13 mouse cellular contexts compared by ENCODE assay signal in genomic region chr16:30604061-30604806, GRCm38 (mm10). TPM values are rescaled to one million over a fixed set of nuclear protein-coding genes. Genes with fewer than 3 reads are reported as not detected.
A peak's percentile ranks its signal among the peaks of the same experiment; 100 is the strongest.
DNase-seq lines count a peak whose midpoint lies in the region; ATAC-seq and TF ChIP-seq lines count a peak whose summit lies in the region.
"Had no signal": no experiment of that assay in that cellular context is flagged by ENCODE, and none has a peak within 500 bp of the region (broad histone marks: within the 10 kb centered on the region; RNA-seq: fewer than 3 reads in every experiment).

No protein-coding gene starts in this region.

- no peaks in the 10 kb centered on the region for H3K27me3 ChIP-seq in heart, embryonic 11.5 days (ENCODE audit: control insufficient read depth, insufficient read depth, low read length)
- H3K27me3 ChIP-seq in E14TG2a.4 (ENCODE audit: insufficient read depth, low read length), result peaks cover 18% of the 10 kb centered on the region
- no peaks in the 10 kb centered on the region for H3K27me3 ChIP-seq in heart, embryonic 15.5 days
- H3K27me3 ChIP-seq: stomach, embryonic 15.5 days had no signal

- H3K27ac ChIP-seq in heart, embryonic 11.5 days (ENCODE audit: low read depth, low read length), result no peak overlapping the region
- peak overlapping the region; percentile 62 for H3K27ac ChIP-seq in brown adipose tissue, adult 24 weeks (replicated peaks; ENCODE audit: low read depth, low read length)
- peak overlapping the region; percentile 54; the same call in 1 of the 2 replicates for H3K27ac ChIP-seq in heart, embryonic 15.5 days
- H3K27ac ChIP-seq: liver, embryonic 15.5 days; midbrain, embryonic 13.5 days; neural tube, embryonic 12.5 days had no signal

- TF ChIP-seq CTCF in E14TG2a.4 (conservative IDR thresholded peaks at IDR 0.05; ENCODE audit: low read length), result no peak

- no peak overlapping the region for H3K9ac ChIP-seq in heart, embryonic 11.5 days (ENCODE audit: low read depth, low read length)
- no peak overlapping the region for H3K9ac ChIP-seq in heart, embryonic 15.5 days
- H3K9ac ChIP-seq: liver, embryonic 15.5 days; midbrain, embryonic 13.5 days; neural tube, embryonic 12.5 days; stomach, embryonic 15.5 days had no signal

- 61% methylated on average over 16 of the region's 16 CpGs for WGBS in heart, embryonic 11.5 days (ENCODE audit: insufficient replicate concordance)
- 54% methylated on average over 16 of the region's 16 CpGs for WGBS in heart, embryonic 15.5 days

- ATAC-seq in heart, embryonic 11.5 days (replicated peaks; ENCODE audit: insufficient number of reproducible peaks, low FRiP score, low TSS enrichment), result no peak
- ATAC-seq in heart, embryonic 15.5 days (replicated peaks; ENCODE audit: insufficient number of reproducible peaks, insufficient read depth, low FRiP score, low read depth), result no peak
- ATAC-seq in activated CD4-positive, CD25-positive, alpha-beta regulatory T cell, adult 4 months, result no peak
- ATAC-seq: midbrain, embryonic 13.5 days had no signal

- no peaks in the 10 kb centered on the region for H3K9me3 ChIP-seq in heart, embryonic 11.5 days (replicated peaks; ENCODE audit: control insufficient read depth, low read length)
- H3K9me3 ChIP-seq in E14TG2a.4 (ENCODE audit: low read length), result no peaks in the 10 kb centered on the region
- no peaks in the 10 kb centered on the region for H3K9me3 ChIP-seq in heart, embryonic 15.5 days (replicated peaks)
- H3K9me3 ChIP-seq: liver, embryonic 15.5 days; midbrain, embryonic 13.5 days; neural tube, embryonic 12.5 days; stomach, embryonic 15.5 days had no signal

- peak; percentile 29 to 43 for DNase-seq in heart, adult 9 months (ENCODE audit: low spot score in 2 of 2)
- DNase-seq in testis, postnatal 10 days (ENCODE audit: low spot score), result no peak
- DNase-seq: cerebellum, adult 9-11 months; kidney, adult 11 months had no signal

- no peak overlapping the region for H3K4me2 ChIP-seq in heart, embryonic 11.5 days
- 0 out of 2 replicates have a peak overlapping the region, but pooled peaks have one; percentile 19 for H3K4me2 ChIP-seq in heart, embryonic 15.5 days

- H3K4me3 ChIP-seq in heart, embryonic 11.5 days (ENCODE audit: low read depth, low read length), result no peak overlapping the region
- peak overlapping the region; percentile 92 for H3K4me3 ChIP-seq in E14TG2a.4 (replicated peaks; ENCODE audit: low read length)
- H3K4me3 ChIP-seq in brown adipose tissue, adult 24 weeks (ENCODE audit: insufficient read depth, low read depth, low read length), result peak overlapping the region; percentile 24
- no peak overlapping the region for H3K4me3 ChIP-seq in heart, embryonic 15.5 days
- H3K4me3 ChIP-seq: liver, embryonic 15.5 days; midbrain, embryonic 13.5 days; neural tube, embryonic 12.5 days; stomach, embryonic 15.5 days had no signal

- no peaks in the 10 kb centered on the region for H3K36me3 ChIP-seq in heart, embryonic 11.5 days (ENCODE audit: control insufficient read depth, insufficient read depth, low read length)
- H3K36me3 ChIP-seq in E14TG2a.4 (ENCODE audit: insufficient read depth, low read length), result peaks cover 15% of the 10 kb centered on the region
- H3K36me3 ChIP-seq in heart, embryonic 15.5 days, result no peaks in the 10 kb centered on the region
- H3K36me3 ChIP-seq: liver, embryonic 15.5 days; midbrain, embryonic 13.5 days; neural tube, embryonic 12.5 days; stomach, embryonic 15.5 days had no signal

- peaks cover 41% of the 10 kb centered on the region for H3K4me1 ChIP-seq in heart, embryonic 11.5 days (ENCODE audit: control insufficient read depth, insufficient read depth, low read length)
- peaks cover 74% of the 10 kb centered on the region for H3K4me1 ChIP-seq in E14TG2a.4 (replicated peaks; ENCODE audit: low read depth, low read length)
- peaks cover 11% of the 10 kb centered on the region; the same call in 1 of the 2 replicates for H3K4me1 ChIP-seq in brown adipose tissue, adult 24 weeks (ENCODE audit: control insufficient read depth, insufficient read depth, insufficient read length, low read length)
- peaks cover 44% of the 10 kb centered on the region for H3K4me1 ChIP-seq in heart, embryonic 15.5 days (replicated peaks)

RNA-seq across cellular contexts. Expression of gene Fam43a, which starts 4.7 kb away (rescaled TPM):
- polyA plus RNA-seq in heart, embryonic 11.5 days (2014; fragmentation: Nextera tagmentation; extraction: Ambion mirVana), result 5.7 and 6.6 TPM in 2 replicates
- polyA plus RNA-seq in brown adipose tissue, adult 24 weeks (2012; ENCODE audit: insufficient read depth, insufficient read length, missing spikeins), result 5.1 and 10.1 TPM in 2 replicates
- 17.5 and 20.5 TPM in 2 replicates for polyA plus RNA-seq in heart, embryonic 15.5 days (2015; fragmentation: Nextera tagmentation; extraction: Ambion mirVana)
- under 1 TPM; 0.42 to 0.79 TPM for polyA plus RNA-seq in activated CD4-positive, CD25-positive, alpha-beta regulatory T cell, adult 4 months (2017; shearing (Covaris generic))

RNA-seq across cellular contexts. Expression of gene Lsg1, which starts 16.8 kb away (rescaled TPM):
- polyA plus RNA-seq in heart, embryonic 11.5 days (2014; fragmentation: Nextera tagmentation; extraction: Ambion mirVana), result 47.8 and 51.3 TPM in 2 replicates
- 8.5 and 19.7 TPM in 2 replicates for polyA plus RNA-seq in brown adipose tissue, adult 24 weeks (2012; ENCODE audit: insufficient read depth, insufficient read length, missing spikeins)
- 34.8 and 36.2 TPM in 2 replicates for polyA plus RNA-seq in heart, embryonic 15.5 days (2015; fragmentation: Nextera tagmentation; extraction: Ambion mirVana)
- 10 to 100 TPM; 54.3 to 65.2 TPM for polyA plus RNA-seq in activated CD4-positive, CD25-positive, alpha-beta regulatory T cell, adult 4 months (2017; shearing (Covaris generic))

RNA-seq across cellular contexts. Expression of gene Tmem44, which starts 53.6 kb away (rescaled TPM):
- 16.4 and 17.2 TPM in 2 replicates for polyA plus RNA-seq in heart, embryonic 11.5 days (2014; fragmentation: Nextera tagmentation; extraction: Ambion mirVana)
- 1.3 and 2.6 TPM in 2 replicates for polyA plus RNA-seq in brown adipose tissue, adult 24 weeks (2012; ENCODE audit: insufficient read depth, insufficient read length, missing spikeins)
- 19.3 and 22.2 TPM in 2 replicates for polyA plus RNA-seq in heart, embryonic 15.5 days (2015; fragmentation: Nextera tagmentation; extraction: Ambion mirVana)
- polyA plus RNA-seq in activated CD4-positive, CD25-positive, alpha-beta regulatory T cell, adult 4 months (2017; shearing (Covaris generic)), result under 1 TPM in 1 of 2 experiments, not detected in 1; 0.85 TPM

Comparison
In these comparisons a context has a peak if more than half of its experiments do, and no peak if none do; other contexts are left out.
1. H3K4me3 ChIP-seq: peak in E14TG2a.4 (single experiment) and brown adipose tissue, adult 24 weeks (single experiment); none in heart, embryonic 11.5 days (single experiment) and heart, embryonic 15.5 days (single experiment).